Comparison of ENCODE assay signal across 21 mouse cellular contexts in genomic region chr13:43181104-43181503, GRCm38 (mm10). TPM values are rescaled to one million over a fixed set of nuclear protein-coding genes. Genes with fewer than 3 reads are reported as not detected.
DNase-seq lines count a peak whose midpoint lies in the region; ATAC-seq and TF ChIP-seq lines count a peak whose summit lies in the region.
"Had no signal": no experiment of that assay in that cellular context is flagged by ENCODE, and none has a peak within 500 bp of the region (broad histone marks: within the 10 kb centered on the region; RNA-seq: fewer than 3 reads in every experiment).

No protein-coding gene starts in this region.

- whole genome bisulfite sequencing in intestine, embryonic 16.5 days: 60% methylated on average over 7 of the region's 7 CpGs
- 60% methylated on average over 7 of the region's 7 CpGs for WGBS in intestine, embryonic 15.5 days
- WGBS in liver, embryonic 12.5 days (ENCODE audit: insufficient replicate concordance): 48% methylated on average over 7 of the region's 7 CpGs
- 62% methylated on average over 7 of the region's 7 CpGs for WGBS in hindbrain, postnatal 0 days

- TF ChIP-seq RAD21 in MEL (IDR thresholded peaks at IDR 0.05; ENCODE audit: low read depth, low read length): no peak

- no peak overlapping the region for H3K4me3 ChIP-seq in intestine, embryonic 16.5 days (ENCODE audit: low read length)
- no peak overlapping the region for H3K4me3 ChIP-seq in intestine, embryonic 15.5 days (replicated peaks)
- H3K4me3 ChIP-seq in MEL (ENCODE audit: control insufficient read depth in 1 of 2, insufficient read depth in 1 of 2, low read depth in 2 of 2, low read length in 2 of 2): peak overlapping the region in 1 of 2 experiments; percentile 38; a peak in 1 of 4 replicates
- no peak overlapping the region for H3K4me3 ChIP-seq in liver, embryonic 12.5 days
- H3K4me3 ChIP-seq in hindbrain, postnatal 0 days (ENCODE audit: low read length): no peak overlapping the region
- H3K4me3 ChIP-seq: embryonic facial prominence, embryonic 13.5 days; hindbrain, embryonic 12.5 days; limb, embryonic 13.5 days; neural tube, embryonic 12.5 days; stomach, embryonic 15.5 days had no signal

- no peak overlapping the region for H3K9ac ChIP-seq in intestine, embryonic 16.5 days (ENCODE audit: low read depth, low read length)
- no peak overlapping the region for H3K9ac ChIP-seq in intestine, embryonic 15.5 days
- H3K9ac ChIP-seq in MEL (ENCODE audit: control insufficient read depth, low read depth, low read length, poor library complexity, severe bottlenecking): no peak overlapping the region
- H3K9ac ChIP-seq in liver, embryonic 12.5 days: peak overlapping the region; percentile 4; the same call in 1 of the 2 replicates
- no peak overlapping the region for H3K9ac ChIP-seq in hindbrain, postnatal 0 days (replicated peaks; ENCODE audit: low read length)
- H3K9ac ChIP-seq: embryonic facial prominence, embryonic 13.5 days; hindbrain, embryonic 12.5 days; limb, embryonic 13.5 days; neural tube, embryonic 12.5 days; stomach, embryonic 15.5 days had no signal

- peak; percentile 68; the same call in 1 of the 2 replicates for ATAC-seq in intestine, embryonic 16.5 days
- no peak for ATAC-seq in intestine, embryonic 15.5 days
- peak; percentile 73; the same call in 1 of the 2 replicates for ATAC-seq in liver, embryonic 12.5 days
- ATAC-seq in megakaryocyte-erythroid progenitor cell, adult 5-6 weeks (replicated peaks; ENCODE audit: low FRiP score, low TSS enrichment, poor library complexity, severe bottlenecking): peak; percentile 66; the same call in 1 of the 2 replicates
- no peak for ATAC-seq in hindbrain, postnatal 0 days
- ATAC-seq: lung, postnatal 0 days had no signal

- no peak overlapping the region for H3K4me2 ChIP-seq in intestine, embryonic 16.5 days (ENCODE audit: low read depth, low read length)
- no peak overlapping the region for H3K4me2 ChIP-seq in intestine, embryonic 15.5 days (replicated peaks)
- H3K4me2 ChIP-seq in liver, embryonic 12.5 days: peak overlapping the region; percentile 34
- no peak overlapping the region for H3K4me2 ChIP-seq in hindbrain, postnatal 0 days (ENCODE audit: low read depth, low read length)
- H3K4me2 ChIP-seq: embryonic facial prominence, embryonic 13.5 days; hindbrain, embryonic 12.5 days; limb, embryonic 13.5 days; neural tube, embryonic 12.5 days; stomach, embryonic 15.5 days had no signal

- no peaks in the 10 kb centered on the region for H3K36me3 ChIP-seq in intestine, embryonic 16.5 days (ENCODE audit: control insufficient read depth, insufficient read depth, low read length)
- no peaks in the 10 kb centered on the region for H3K36me3 ChIP-seq in intestine, embryonic 15.5 days
- peaks cover 0 to 3% of the 10 kb centered on the region in 2 experiments; a peak in 2 of 4 replicates for H3K36me3 ChIP-seq in MEL (ENCODE audit: control insufficient read depth in 1 of 2, insufficient read depth in 2 of 2, low read length in 2 of 2)
- H3K36me3 ChIP-seq in liver, embryonic 12.5 days: no peaks in the 10 kb centered on the region
- no peaks in the 10 kb centered on the region for H3K36me3 ChIP-seq in hindbrain, postnatal 0 days (ENCODE audit: insufficient read depth, low read length)
- H3K36me3 ChIP-seq: embryonic facial prominence, embryonic 13.5 days; hindbrain, embryonic 12.5 days; limb, embryonic 13.5 days; neural tube, embryonic 12.5 days; stomach, embryonic 15.5 days had no signal

- TF ChIP-seq CTCF in MEL (IDR thresholded peaks at IDR 0.05 in 2 of 3, conservative IDR thresholded peaks at IDR 0.05 in 1 of 3; ENCODE audit: control insufficient read depth in 1 of 3, insufficient read depth in 1 of 3, low read depth in 2 of 3, low read length in 3 of 3, poor library complexity in 1 of 3, severe bottlenecking in 1 of 3): no peak
- TF ChIP-seq CTCF in hindbrain, postnatal 0 days (IDR thresholded peaks at IDR 0.05; ENCODE audit: low read depth): no peak

- no peak overlapping the region for H3K27ac ChIP-seq in intestine, embryonic 16.5 days (ENCODE audit: low read length)
- H3K27ac ChIP-seq in intestine, embryonic 15.5 days: no peak overlapping the region
- H3K27ac ChIP-seq in MEL (ENCODE audit: control insufficient read depth, low read depth, low read length): no peak overlapping the region
- no peak overlapping the region for H3K27ac ChIP-seq in liver, embryonic 12.5 days
- H3K27ac ChIP-seq in hindbrain, postnatal 0 days: no peak overlapping the region
- H3K27ac ChIP-seq: embryonic facial prominence, embryonic 13.5 days; hindbrain, embryonic 12.5 days; limb, embryonic 13.5 days; neural tube, embryonic 12.5 days; stomach, embryonic 15.5 days had no signal

- TF ChIP-seq EP300 in MEL (IDR thresholded peaks at IDR 0.05; ENCODE audit: low read depth in 1 of 2, low read length in 2 of 2): no peak

- H3K79me2 ChIP-seq in MEL (ENCODE audit: control insufficient read depth, insufficient read depth, low read length, poor library complexity): no peaks in the 10 kb centered on the region

- no peaks in the 10 kb centered on the region for H3K27me3 ChIP-seq in intestine, embryonic 16.5 days (replicated peaks; ENCODE audit: control insufficient read depth, insufficient read depth, low read length)
- no peaks in the 10 kb centered on the region for H3K27me3 ChIP-seq in intestine, embryonic 15.5 days (replicated peaks)
- H3K27me3 ChIP-seq in MEL (ENCODE audit: control insufficient read depth in 1 of 2, insufficient read depth in 2 of 2, low read length in 2 of 2): no peaks in the 10 kb centered on the region; a peak in 2 of 4 replicates
- H3K27me3 ChIP-seq in liver, embryonic 12.5 days (replicated peaks): peaks cover 33% of the 10 kb centered on the region
- no peaks in the 10 kb centered on the region for H3K27me3 ChIP-seq in hindbrain, postnatal 0 days (ENCODE audit: insufficient read depth, low read length)
- H3K27me3 ChIP-seq: neural tube, embryonic 12.5 days; stomach, embryonic 15.5 days had no signal

- no peaks in the 10 kb centered on the region for H3K9me3 ChIP-seq in intestine, embryonic 16.5 days (ENCODE audit: control insufficient read depth, low read length)
- no peaks in the 10 kb centered on the region for H3K9me3 ChIP-seq in intestine, embryonic 15.5 days
- H3K9me3 ChIP-seq in MEL (replicated peaks; ENCODE audit: insufficient read depth, low read length): no peaks in the 10 kb centered on the region
- H3K9me3 ChIP-seq in liver, embryonic 12.5 days (replicated peaks): no peaks in the 10 kb centered on the region
- H3K9me3 ChIP-seq in hindbrain, postnatal 0 days (ENCODE audit: low read length): no peaks in the 10 kb centered on the region
- H3K9me3 ChIP-seq: embryonic facial prominence, embryonic 13.5 days; hindbrain, embryonic 12.5 days; limb, embryonic 13.5 days; neural tube, embryonic 12.5 days; stomach, embryonic 15.5 days had no signal

- DNase-seq in MEL (ENCODE audit: low read depth, low spot score): peak; percentile 73
- DNase-seq in cerebellum, postnatal 36 days: no peak
- DNase-seq in lung, adult 18-20 months: no peak
- DNase-seq in hindbrain, postnatal 0 days (ENCODE audit: low spot score): no peak
- DNase-seq: cerebellum, adult 11-12 months; gastrocnemius, postnatal 10 days; heart, adult 18-20 months; kidney, adult 11 months; kidney, postnatal 10 days; right cerebral cortex, postnatal 14 days; thymus, postnatal 25 days had no signal

- TF ChIP-seq POLR2A in MEL (IDR thresholded peaks at IDR 0.05; ENCODE audit: control insufficient read depth in 1 of 2, insufficient read depth in 1 of 2, low read depth in 1 of 2, low read length in 2 of 2, poor library complexity in 1 of 2): no peak

- H3K4me1 ChIP-seq in intestine, embryonic 16.5 days (ENCODE audit: control insufficient read depth, insufficient read depth, low read length): no peaks in the 10 kb centered on the region
- H3K4me1 ChIP-seq in intestine, embryonic 15.5 days (replicated peaks): peaks cover 2% of the 10 kb centered on the region
- H3K4me1 ChIP-seq in MEL (ENCODE audit: control insufficient read depth in 1 of 2, insufficient read depth in 2 of 2, low read length in 2 of 2): peaks cover 0 to 10% of the 10 kb centered on the region in 2 experiments; a peak in 2 of 4 replicates
- H3K4me1 ChIP-seq in liver, embryonic 12.5 days: peaks cover 34% of the 10 kb centered on the region
- H3K4me1 ChIP-seq in hindbrain, postnatal 0 days (ENCODE audit: insufficient read depth, low read length): no peaks in the 10 kb centered on the region
- H3K4me1 ChIP-seq: hindbrain, embryonic 12.5 days had no signal

TF ChIP-seq in MEL, 35 proteins besides CTCF, POLR2A, EP300 and RAD21:
- TF ChIP-seq TAL1 (IDR thresholded peaks at IDR 0.05; ENCODE audit: low read length) (no peak), NELFE (IDR thresholded peaks at IDR 0.05; ENCODE audit: low read depth, low read length) (0 out of 2 replicates have a peak, but pooled peaks have one; percentile 17), JUND (IDR thresholded peaks at IDR 0.05; ENCODE audit: low read depth, low read length) (no peak), NRF1 (IDR thresholded peaks at IDR 0.05; ENCODE audit: insufficient read depth, low read depth, low read length, poor library complexity, severe bottlenecking) (peak; percentile 71)

RNA-seq across cellular contexts. Expression of gene Tbc1d7, which starts 9.8 kb away (rescaled TPM):
- polyA plus RNA-seq in intestine, embryonic 16.5 days (2015; fragmentation: Nextera tagmentation; extraction: Ambion mirVana): 28.0 and 33.9 TPM in 2 replicates
- polyA plus RNA-seq in intestine, embryonic 15.5 days (2015; fragmentation: Nextera tagmentation; extraction: Ambion mirVana): 33.4 and 34.2 TPM in 2 replicates
- 11.6 and 12.0 TPM in 2 replicates for total RNA-seq in MEL (2012; rRNA removed)
- polyA plus RNA-seq in MEL (2012; ENCODE audit: insufficient read depth in 1 of 2, insufficient read length in 2 of 2, low read depth in 1 of 2, low replicate concordance in 2 of 2, missing spikeins in 1 of 2): 10 to 100 TPM in 1 of 2 experiments, not detected in 1; 29.4 TPM
- 20.0 and 20.7 TPM in 2 replicates for polyA plus RNA-seq in liver, embryonic 12.5 days (2016; fragmentation: Nextera tagmentation; extraction: Ambion mirVana)
- total RNA-seq in megakaryocyte-erythroid progenitor cell, adult 5-6 weeks (2014; fragmentation: Nextera tagmentation): 10.7 and 21.3 TPM in 2 replicates
- total RNA-seq in megakaryocyte-erythroid progenitor cell, adult 5-6 weeks (2017): 5.1 and 7.7 TPM in 2 replicates
- 39.9 and 42.7 TPM in 2 replicates for total RNA-seq in hindbrain, postnatal 0 days (2014; rRNA removed)
- polyA plus RNA-seq in hindbrain, postnatal 0 days (2015; fragmentation: Nextera tagmentation; extraction: Ambion mirVana): 86.6 and 87.9 TPM in 2 replicates

Comparison
In these comparisons a context has a peak if more than half of its experiments do, and no peak if none do; other contexts are left out.
1. ATAC-seq: peak in intestine, embryonic 16.5 days (single experiment), liver, embryonic 12.5 days (single experiment) and megakaryocyte-erythroid progenitor cell, adult 5-6 weeks (single experiment); none in intestine, embryonic 15.5 days (single experiment) and hindbrain, postnatal 0 days (single experiment).